Mouse (Mus musculus) heart, adult 9 months (tissue): ENCODE measurements around the gene Gm5617.
"Not testable (repeated sequence)": the region's sequence is repeated elsewhere in the genome, so short reads cannot be mapped to it uniquely, and the experiment has no call there.

Experiments
- DNase-seq, 2 experiments: peaks; one replicate each; pipeline ENCODE4 v3.0.0; 2022; ENCODE audit warnings: low spot score in 2 of 2

The Gm5617 gene

GRCm38 (mm10) chr9:48494817-48495547 lies at the start of gene Gm5617, which contains the start of gene Rbm7:
Gene Gm5617, plus strand, starts transcription at chr9:48495442.
Gene Rbm7, minus strand, starts transcription at chr9:48495299.
- peak; percentile 95 to 96 for DNase-seq

GRCm38 (mm10) chr9:48447783-48448209 lies 47.4 kb upstream of the Gm5617 start:
- DNase-seq, result peak in 1 of 2 experiments; percentile 13

- DNase-seq, result no peak
Observed at GRCm38 (mm10) chr9:48450066-48450465, 45.2 kb upstream of the Gm5617 start.

- no peak for DNase-seq
Observed at GRCm38 (mm10) chr9:48455961-48456360, 39.3 kb upstream of the Gm5617 start.

- no peak for DNase-seq
Observed at GRCm38 (mm10) chr9:48458879-48459278, 36.4 kb upstream of the Gm5617 start.

- DNase-seq, result no peak
Observed at GRCm38 (mm10) chr9:48459391-48459790, 35.9 kb upstream of the Gm5617 start.

- no peak for DNase-seq
Observed at GRCm38 (mm10) chr9:48460720-48461119, 34.5 kb upstream of the Gm5617 start.

- DNase-seq, result no peak
Observed at GRCm38 (mm10) chr9:48461545-48461944, 33.7 kb upstream of the Gm5617 start.

GRCm38 (mm10) chr9:48465671-48466070 lies 29.6 kb upstream of the Gm5617 start:
- DNase-seq, result no peak

GRCm38 (mm10) chr9:48466804-48467203 lies 28.4 kb upstream of the Gm5617 start:
- peak in 1 of 2 experiments; percentile 65 for DNase-seq

GRCm38 (mm10) chr9:48467471-48467870 lies 27.8 kb upstream of the Gm5617 start:
- not testable (repeated sequence) for DNase-seq

GRCm38 (mm10) chr9:48472441-48473025 lies 22.7 kb upstream of the Gm5617 start:
- DNase-seq, result no peak

- no peak for DNase-seq
Observed at GRCm38 (mm10) chr9:48473131-48473530, 22.1 kb upstream of the Gm5617 start.

- DNase-seq, result no peak
Observed at GRCm38 (mm10) chr9:48474367-48474766, 20.9 kb upstream of the Gm5617 start.

- DNase-seq, result no peak
Observed at GRCm38 (mm10) chr9:48476236-48477165, 18.7 kb upstream of the Gm5617 start.

- no peak for DNase-seq
Observed at GRCm38 (mm10) chr9:48478808-48479207, 16.4 kb upstream of the Gm5617 start.

GRCm38 (mm10) chr9:48479838-48480410 lies 15.3 kb upstream of the Gm5617 start:
- DNase-seq, result no peak

- peak; percentile 95 for DNase-seq
Observed at GRCm38 (mm10) chr9:48480411-48481213, 14.6 kb upstream of the Gm5617 start, which contains the start of gene Rexo2. Gene Rexo2, minus strand, starts transcription at chr9:48480623.

GRCm38 (mm10) chr9:48481214-48482134 lies 13.8 kb upstream of the Gm5617 start:
- no peak for DNase-seq

- no peak for DNase-seq
Observed at GRCm38 (mm10) chr9:48495548-48495932, 298 bp downstream of the Gm5617 start.
